Mouse (Mus musculus) E14TG2a.4 (cell line): Measurements from ENCODE around the gene 4930447C04Rik.
A peak's percentile ranks its signal among the peaks of the same experiment; 100 is the strongest.

Experiments
- H3K27me3 ChIP-seq: 2 replicates; pipeline ENCODE4 v1.6.1; 2014; ENCODE audit warnings: low read length, control low read depth; ENCODE audit not compliant: insufficient read depth
- H3K36me3 ChIP-seq: 2 replicates; pipeline ENCODE4 v1.6.1; 2014; ENCODE audit warnings: low read length, control low read depth; ENCODE audit not compliant: insufficient read depth
- H3K4me1 ChIP-seq: replicated peaks from 2 replicates; pipeline ENCODE4 v1.6.1; 2014; ENCODE audit warnings: low read depth, low read length, control low read depth
- H3K4me3 ChIP-seq: replicated peaks from 2 replicates; pipeline ENCODE4 v1.5.1; 2014; ENCODE audit warnings: mild to moderate bottlenecking, low read length
- H3K9me3 ChIP-seq: 2 replicates; pipeline ENCODE4 v1.6.1; 2014; ENCODE audit warnings: low read length, control low read depth
- CTCF ChIP-seq: conservative IDR thresholded peaks from 2 replicates; pipeline ENCODE4 v1.5.1; 2014; ENCODE audit warnings: low read length
- NANOG ChIP-seq: IDR thresholded peaks from 2 replicates; pipeline ENCODE4 v1.6.1; 2014; ENCODE audit warnings: borderline replicate concordance, low read length, mixed read lengths
- POU5F1 ChIP-seq: IDR thresholded peaks from 2 replicates; pipeline ENCODE4 v1.6.1; 2014; ENCODE audit warnings: low read length, borderline replicate concordance

Gene 4930447C04Rik

GRCm38 (mm10) chr12:72946805-72947204 lies 6.2 kb upstream of the 4930447C04Rik start:
- Histone ChIP-seq H3K4me1 (peaks cover 11% of the 10 kb centered on the region), H3K27me3 (peaks cover 70% of the 10 kb centered on the region), H3K9me3 (no peaks in the 10 kb centered on the region), H3K36me3 (no peaks in the 10 kb centered on the region), H3K4me3 (no peak overlapping the region)
- TF ChIP-seq CTCF (no peak), POU5F1 (no peak), NANOG (no peak)

- Histone ChIP-seq H3K9me3 (no peaks in the 10 kb centered on the region), H3K4me1 (peaks cover 19% of the 10 kb centered on the region), H3K36me3 (no peaks in the 10 kb centered on the region), H3K27me3 (peaks cover 76% of the 10 kb centered on the region), H3K4me3 (peak overlapping the region; percentile 85)
- TF ChIP-seq NANOG = no peak
- no peak for TF ChIP-seq CTCF
- TF ChIP-seq POU5F1 = no peak
These were observed 5.5 kb upstream of the 4930447C04Rik start for GRCm38 (mm10) chr12:72946064-72946395.

- H3K36me3 ChIP-seq = no peaks in the 10 kb centered on the region
- peak overlapping the region; percentile 85 for H3K4me3 ChIP-seq
- peaks cover 25% of the 10 kb centered on the region for H3K4me1 ChIP-seq
- no peaks in the 10 kb centered on the region for H3K9me3 ChIP-seq
- no peak for TF ChIP-seq NANOG
- no peak for TF ChIP-seq CTCF
- no peak for TF ChIP-seq POU5F1
- peaks cover 81% of the 10 kb centered on the region for H3K27me3 ChIP-seq
These were observed 4.9 kb upstream of the 4930447C04Rik start for GRCm38 (mm10) chr12:72945301-72946063.

- no peak for TF ChIP-seq POU5F1
- TF ChIP-seq CTCF = no peak
- TF ChIP-seq NANOG = no peak
- Histone ChIP-seq H3K9me3 (no peaks in the 10 kb centered on the region), H3K36me3 (no peaks in the 10 kb centered on the region), H3K4me3 (peak overlapping the region; percentile 85), H3K4me1 (peaks cover 31% of the 10 kb centered on the region), H3K27me3 (peaks cover 84% of the 10 kb centered on the region)
These were observed 4.0 kb upstream of the 4930447C04Rik start for GRCm38 (mm10) chr12:72944411-72945225.

- Histone ChIP-seq H3K27me3 (peaks cover 87% of the 10 kb centered on the region), H3K9me3 (no peaks in the 10 kb centered on the region), H3K4me1 (peaks cover 39% of the 10 kb centered on the region), H3K36me3 (no peaks in the 10 kb centered on the region), H3K4me3 (no peak overlapping the region)
- TF ChIP-seq CTCF (no peak), NANOG (no peak), POU5F1 (no peak)
These were observed 3.1 kb upstream of the 4930447C04Rik start for GRCm38 (mm10) chr12:72943574-72944110.

GRCm38 (mm10) chr12:72942171-72942570 lies 1.6 kb upstream of the 4930447C04Rik start:
- H3K4me1 ChIP-seq = peaks cover 49% of the 10 kb centered on the region
- no peak overlapping the region for H3K4me3 ChIP-seq
- no peaks in the 10 kb centered on the region for H3K36me3 ChIP-seq
- no peaks in the 10 kb centered on the region for H3K9me3 ChIP-seq
- no peak for TF ChIP-seq NANOG
- TF ChIP-seq POU5F1 = no peak
- TF ChIP-seq CTCF = no peak
- peaks cover 88% of the 10 kb centered on the region for H3K27me3 ChIP-seq

- Histone ChIP-seq H3K9me3 (no peaks in the 10 kb centered on the region), H3K36me3 (no peaks in the 10 kb centered on the region), H3K27me3 (peaks cover 88% of the 10 kb centered on the region), H3K4me1 (peaks cover 50% of the 10 kb centered on the region), H3K4me3 (peak overlapping the region; percentile 53)
- TF ChIP-seq CTCF (no peak), POU5F1 (no peak)
These were observed 951 bp upstream of the 4930447C04Rik start for GRCm38 (mm10) chr12:72941398-72942051.

- H3K27me3 ChIP-seq = peaks cover 86% of the 10 kb centered on the region
- peak overlapping the region; percentile 81 for H3K4me3 ChIP-seq
- TF ChIP-seq CTCF (no peak), NANOG (no peak), POU5F1 (no peak)
- no peaks in the 10 kb centered on the region for H3K36me3 ChIP-seq
- H3K4me1 ChIP-seq = peaks cover 46% of the 10 kb centered on the region
- no peaks in the 10 kb centered on the region for H3K9me3 ChIP-seq
These were observed 336 bp upstream of the 4930447C04Rik start for GRCm38 (mm10) chr12:72940822-72941397.
